Mouse (Mus musculus): Measurements from ENCODE around the gene Ripor3.

DNA sequence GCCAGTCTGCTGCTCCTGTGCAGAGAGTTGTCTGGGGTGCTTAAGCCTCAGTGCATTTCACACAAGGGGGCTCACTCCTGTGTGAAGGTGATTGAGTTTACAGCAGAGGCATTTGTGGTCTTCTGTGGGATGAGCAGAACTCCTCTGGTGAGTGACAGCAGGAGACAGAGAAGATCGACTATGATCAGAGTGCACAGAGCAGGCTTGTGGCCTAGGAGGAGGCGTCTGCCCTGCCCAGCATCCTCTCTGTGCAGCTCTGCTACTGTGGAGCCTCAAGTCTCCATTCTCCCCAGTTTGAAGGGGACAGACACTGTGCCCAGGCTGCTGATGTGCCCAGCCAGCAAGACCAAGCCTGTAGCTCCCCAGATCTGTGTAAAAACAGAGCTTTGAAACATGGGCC is 60.6 kb downstream of the Ripor3 start:
- TF ChIP-seq ZNF384 (IDR thresholded peaks at IDR 0.05; ENCODE audit: low read depth, low read length) (no peak), ZC3H11A (IDR thresholded peaks at IDR 0.05; ENCODE audit: borderline replicate concordance, low read depth, low read length) (no peak), HCFC1 (IDR thresholded peaks at IDR 0.05; ENCODE audit: borderline replicate concordance, insufficient read depth, low read length) (no peak), CHD2 (IDR thresholded peaks at IDR 0.05; ENCODE audit: low read depth, low read length) (no peak)

Measured in ES-E14 (cell line).